Mouse (Mus musculus) lung, postnatal 10 days (tissue): ENCODE results near the gene Ttc9c.
"Not testable (repeated sequence)": the region's sequence is repeated elsewhere in the genome, so short reads cannot be mapped to it uniquely, and the experiment has no call there.

Source experiments
- DNase-seq: peaks from one replicate; pipeline ENCODE4 v3.0.0; 2021

Gene Ttc9c

DNA sequence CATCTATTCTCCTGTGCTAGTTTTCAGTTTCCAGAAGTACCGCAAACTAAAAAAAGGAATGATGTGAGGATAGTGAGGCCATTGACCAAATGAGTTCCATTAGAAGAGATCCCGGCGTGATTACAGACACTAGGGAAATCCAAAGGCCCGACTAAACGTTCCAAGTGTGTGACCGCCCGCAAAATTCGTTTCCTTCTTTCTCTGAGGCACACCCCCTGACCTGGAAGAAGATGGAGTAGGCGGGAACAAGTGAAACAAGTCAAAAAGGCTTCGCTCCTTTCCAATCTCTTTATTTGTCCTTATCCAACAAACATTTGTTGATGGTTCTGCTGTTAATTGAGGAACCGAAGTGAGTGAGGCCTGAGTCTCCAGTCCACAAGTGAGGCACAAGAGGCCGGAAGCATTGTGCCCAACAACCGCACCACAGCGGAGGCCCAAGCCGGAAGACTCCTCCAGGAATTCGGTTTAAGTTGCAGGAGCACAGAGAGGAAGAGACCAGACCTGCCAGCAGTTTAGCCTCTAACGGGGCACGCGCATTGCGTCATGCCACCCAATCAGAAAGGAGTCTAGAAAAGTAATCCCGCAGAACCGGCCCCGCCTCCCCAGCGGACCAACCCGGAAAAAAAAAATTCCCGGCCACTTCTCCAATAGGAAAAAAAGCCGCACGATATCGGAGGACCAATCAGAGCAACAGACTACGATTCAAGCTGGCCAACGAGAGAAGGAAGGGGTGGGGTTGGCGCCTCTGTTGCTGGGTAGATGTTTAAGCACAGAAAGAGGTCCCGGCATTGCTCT, at the start of gene Ttc9c:
TSS of gene Ttc9c (minus strand) at position 533 of the 795 bp plus-strand sequence.
- DNase-seq = peak; percentile 99

DNA sequence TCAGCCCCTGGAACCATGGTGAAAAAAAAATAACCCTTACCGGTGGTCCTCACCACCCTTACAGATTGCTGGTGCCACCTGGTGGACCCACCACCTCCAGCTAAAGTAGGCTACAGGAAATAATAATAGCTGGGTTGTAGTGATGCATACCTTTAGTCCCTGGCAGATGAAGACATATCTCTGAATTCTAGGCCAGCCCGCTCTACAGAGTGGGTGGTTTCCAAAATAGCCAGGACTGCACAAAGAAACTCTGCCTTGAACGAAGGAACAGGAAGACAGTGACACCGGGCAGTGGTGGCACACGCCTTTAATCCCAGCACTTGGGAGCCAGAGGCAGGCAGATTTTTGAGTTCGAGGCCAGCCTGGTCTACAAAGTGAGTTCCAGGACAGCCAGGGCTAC, 45.1 kb upstream of the Ttc9c start:
- DNase-seq = no peak

DNA sequence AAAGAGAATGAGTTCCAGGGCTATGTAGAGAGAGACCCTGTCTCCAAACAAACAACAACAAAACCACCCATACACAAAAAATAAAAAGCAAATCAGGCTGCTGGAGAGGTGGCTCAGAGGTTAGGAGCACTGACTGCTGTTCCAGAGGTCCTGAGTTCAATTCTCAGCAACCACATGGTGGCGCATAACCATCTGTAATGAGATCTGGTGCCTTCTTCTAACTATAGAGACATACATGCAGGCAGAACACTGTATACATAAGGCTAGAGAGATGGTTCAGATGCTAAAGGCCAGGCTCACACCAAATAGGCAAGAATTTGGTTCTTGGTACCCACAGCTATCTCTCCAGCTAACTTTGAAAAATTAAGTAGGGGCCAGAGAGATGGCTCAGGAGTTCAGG, 39.9 kb upstream of the Ttc9c start:
- peak; percentile 35 for DNase-seq

DNA sequence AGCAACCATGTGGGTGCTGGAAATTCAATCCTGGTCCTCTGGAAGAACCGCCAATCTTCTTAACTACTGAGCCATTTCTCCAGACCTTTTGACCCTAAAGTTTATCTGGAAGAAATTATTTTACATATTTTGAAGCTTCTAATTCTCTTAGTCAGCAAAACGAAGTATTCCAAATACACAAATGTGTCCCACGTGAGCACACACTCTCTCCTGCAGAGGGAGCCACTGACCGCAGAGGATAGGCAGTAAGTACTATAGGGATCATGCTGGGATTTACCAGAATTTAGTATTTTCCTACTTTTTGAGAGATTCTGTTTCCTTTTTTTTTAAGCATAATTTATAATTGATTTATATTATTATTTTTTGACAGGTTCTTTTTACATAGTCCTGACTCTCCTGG, 38.6 kb upstream of the Ttc9c start:
- DNase-seq = peak; percentile 81

DNA sequence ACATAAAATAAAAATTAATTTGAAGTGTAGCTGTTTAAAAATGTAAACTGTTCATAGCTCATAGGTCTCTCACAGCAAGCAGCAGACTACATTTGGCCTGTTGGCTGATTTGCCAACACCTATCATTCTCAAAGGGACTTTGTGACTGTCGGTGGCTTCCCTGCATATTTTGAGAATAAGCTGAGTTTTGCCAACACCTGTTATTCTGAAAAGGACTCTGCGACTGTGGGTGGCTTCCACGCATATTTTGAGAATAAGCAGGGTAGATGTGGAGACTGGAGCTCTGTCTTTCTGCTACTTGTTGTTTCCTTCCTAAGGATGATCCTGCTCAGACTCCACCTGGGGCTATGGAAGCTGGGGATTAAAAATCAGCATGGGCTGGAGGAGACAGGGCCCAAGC, 34.0 kb upstream of the Ttc9c start:
- no peak for DNase-seq

DNA sequence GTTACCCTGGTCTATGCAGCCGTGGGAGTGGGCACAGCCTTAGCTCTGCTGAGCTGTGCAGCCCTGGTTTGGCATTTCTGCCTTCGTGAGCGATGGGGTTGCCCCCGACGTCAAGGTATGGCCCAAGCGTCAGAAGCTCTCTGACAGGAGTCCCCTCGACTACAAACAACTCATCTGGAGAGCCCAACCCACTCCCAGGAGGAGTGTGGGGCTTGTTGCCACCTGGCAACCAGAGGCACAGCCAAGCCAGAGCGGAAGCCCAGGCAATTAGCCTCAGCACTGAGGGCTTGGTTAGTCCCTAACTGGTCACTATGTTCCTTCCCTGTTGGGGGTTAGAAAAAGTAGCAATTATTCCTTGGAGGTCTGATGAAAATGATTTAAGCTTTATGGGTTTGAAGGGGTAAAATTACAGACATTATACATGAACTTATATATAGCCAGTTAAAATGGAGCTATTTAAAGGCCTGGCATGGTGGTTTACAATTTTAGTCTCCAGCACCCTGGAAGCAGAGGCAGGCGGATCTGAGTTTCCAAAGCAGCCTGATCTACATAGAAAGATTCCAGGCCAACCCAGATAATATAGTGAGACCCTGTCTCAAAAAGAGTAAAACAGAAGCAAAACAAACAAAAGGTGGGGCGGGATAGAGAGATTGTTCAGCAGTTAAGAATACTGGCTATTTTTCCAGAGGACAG, 33.2 kb upstream of the Ttc9c start:
- no peak for DNase-seq

DNA sequence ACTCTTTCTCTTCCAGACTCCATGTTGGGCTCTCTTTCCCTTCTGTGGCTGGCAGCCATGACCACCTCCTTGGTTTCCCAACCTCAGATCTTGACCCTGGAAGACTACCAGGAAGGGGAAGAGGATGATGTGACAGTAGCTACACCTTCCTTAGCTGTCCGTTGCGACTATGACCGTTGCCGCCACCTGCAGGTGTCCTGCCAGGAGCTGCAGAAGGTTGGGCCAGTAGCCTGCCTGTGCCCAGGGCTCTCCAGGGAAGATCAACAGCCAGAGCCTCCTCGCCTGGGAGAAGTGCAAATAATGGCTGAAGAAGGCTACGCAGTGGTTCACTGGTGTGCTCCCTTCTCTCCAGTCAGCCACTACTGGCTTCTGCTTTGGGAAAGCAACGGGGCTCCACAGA, 32.5 kb upstream of the Ttc9c start:
- peak; percentile 20 for DNase-seq

DNA sequence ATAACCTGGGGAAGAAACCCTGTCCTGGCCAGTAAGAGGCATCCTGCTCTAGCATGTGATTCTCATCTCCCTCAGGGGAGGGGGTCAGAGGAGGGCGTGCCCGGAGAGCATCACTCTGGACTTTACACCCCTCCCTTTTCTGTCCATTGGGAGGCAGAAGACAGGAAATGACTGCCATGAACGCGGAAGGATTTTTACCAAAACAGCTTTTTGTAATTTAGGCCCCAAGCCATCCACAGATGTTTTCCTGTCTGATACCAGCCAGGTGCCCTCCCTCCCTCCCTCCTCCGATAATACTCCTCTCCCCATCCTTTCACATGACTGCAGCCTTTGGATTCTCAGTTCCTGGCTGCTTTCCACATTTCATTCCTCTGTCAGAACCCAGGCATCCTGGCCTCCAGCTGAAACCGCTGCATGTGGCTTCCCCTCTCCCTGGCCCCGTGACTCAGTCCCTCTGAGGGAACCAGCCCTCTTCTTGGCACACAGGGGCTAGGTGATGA, 31.3 kb upstream of the Ttc9c start, which contains the start of gene Lrrn4cl:
TSS of gene Lrrn4cl (plus strand) at position 367 of the 500 bp plus-strand sequence.
- peak; percentile 69 for DNase-seq

DNA sequence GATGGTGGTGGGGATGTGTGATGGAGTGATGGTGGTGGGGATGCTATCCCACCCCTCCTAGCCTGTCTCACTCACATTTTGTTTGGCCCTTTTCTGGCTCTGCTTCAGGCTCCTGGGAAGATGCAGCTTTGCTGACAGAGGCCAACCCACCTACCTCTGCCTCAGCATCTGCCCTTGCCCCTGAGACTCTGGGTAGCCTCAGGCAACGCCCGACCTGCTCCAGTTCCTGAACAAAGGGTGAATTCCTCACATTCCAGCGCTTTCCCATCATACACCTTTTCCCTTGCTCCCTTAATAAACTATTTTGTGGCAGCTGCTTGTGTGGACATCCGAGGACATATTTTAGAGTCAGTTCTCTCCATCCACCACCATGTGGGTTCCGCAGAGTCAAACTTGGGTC, 29.2 kb upstream of the Ttc9c start:
- DNase-seq = no peak

DNA sequence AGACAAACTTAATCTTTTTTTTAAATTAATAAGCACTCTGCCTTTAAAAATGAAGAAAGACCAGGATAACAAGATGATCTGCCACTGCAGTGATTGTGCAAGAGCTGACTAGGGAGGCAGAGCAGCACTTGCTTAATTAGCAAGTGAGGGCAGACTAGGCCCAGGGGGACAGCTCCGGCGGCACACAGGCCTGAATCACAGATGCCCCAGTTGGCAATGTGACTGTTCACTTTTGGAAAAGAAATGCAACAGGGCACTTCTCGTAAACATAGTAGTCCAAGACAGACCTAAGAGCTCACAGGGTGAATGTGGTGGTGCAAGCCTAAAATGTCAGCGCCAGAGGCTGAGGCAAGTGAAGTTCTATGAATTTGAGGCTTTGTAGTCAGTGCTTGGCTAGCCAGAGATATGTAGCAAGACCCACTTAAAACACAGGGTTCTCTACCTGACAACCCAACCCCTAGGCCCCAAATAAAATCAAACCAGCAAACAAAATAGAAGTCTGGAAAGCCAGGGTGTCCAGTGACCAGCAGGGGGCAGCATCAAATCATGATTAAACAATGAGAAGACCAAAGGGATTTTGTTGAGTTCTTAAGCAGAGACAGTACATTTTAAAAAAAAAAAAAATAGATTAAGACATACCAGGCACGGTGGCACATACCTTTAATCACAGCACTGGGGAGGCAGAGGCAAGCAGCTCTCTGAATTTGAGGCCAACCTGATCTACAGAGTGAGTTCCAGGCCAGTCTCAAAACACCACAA, 25.4 kb upstream of the Ttc9c start:
- DNase-seq = peak; percentile 90

DNA sequence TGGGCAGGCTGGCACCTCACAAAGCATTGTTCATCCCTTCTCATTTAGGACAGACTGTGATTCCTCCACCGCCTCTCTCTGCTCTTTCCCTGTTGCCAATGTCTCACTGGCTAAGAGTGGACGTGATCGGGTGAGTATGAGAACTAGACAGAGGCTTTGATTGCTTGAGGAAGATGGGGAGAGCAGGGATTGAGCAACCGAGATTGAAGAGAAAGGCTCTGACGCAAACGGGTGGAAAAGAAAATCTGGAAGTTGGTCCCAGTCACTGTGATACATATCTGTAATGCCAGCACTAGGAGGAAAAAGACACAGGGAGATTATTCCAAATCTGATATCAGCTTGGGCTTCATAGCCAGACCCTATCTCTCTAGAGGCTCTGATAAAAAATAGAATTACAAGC, 23.8 kb upstream of the Ttc9c start:
- peak; percentile 19 for DNase-seq

DNA sequence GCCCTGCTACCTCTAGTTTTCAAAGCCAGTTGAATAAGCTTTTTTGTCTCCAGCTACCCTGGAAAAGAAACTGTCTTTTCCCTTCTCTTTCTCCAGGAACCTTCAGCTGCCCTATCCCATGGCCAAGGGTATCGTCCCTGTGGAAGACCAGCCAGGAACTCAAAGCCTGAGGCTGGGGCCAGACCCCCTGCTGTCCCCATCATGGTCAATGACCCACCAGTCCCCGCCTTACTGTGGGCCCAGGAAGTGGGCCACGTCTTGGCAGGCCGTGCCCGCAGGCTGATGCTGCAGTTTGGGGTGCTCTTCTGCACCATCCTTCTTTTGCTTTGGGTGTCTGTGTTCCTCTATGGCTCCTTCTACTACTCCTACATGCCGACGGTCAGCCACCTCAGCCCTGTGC, 21.9 kb upstream of the Ttc9c start:
- DNase-seq = no peak

DNA sequence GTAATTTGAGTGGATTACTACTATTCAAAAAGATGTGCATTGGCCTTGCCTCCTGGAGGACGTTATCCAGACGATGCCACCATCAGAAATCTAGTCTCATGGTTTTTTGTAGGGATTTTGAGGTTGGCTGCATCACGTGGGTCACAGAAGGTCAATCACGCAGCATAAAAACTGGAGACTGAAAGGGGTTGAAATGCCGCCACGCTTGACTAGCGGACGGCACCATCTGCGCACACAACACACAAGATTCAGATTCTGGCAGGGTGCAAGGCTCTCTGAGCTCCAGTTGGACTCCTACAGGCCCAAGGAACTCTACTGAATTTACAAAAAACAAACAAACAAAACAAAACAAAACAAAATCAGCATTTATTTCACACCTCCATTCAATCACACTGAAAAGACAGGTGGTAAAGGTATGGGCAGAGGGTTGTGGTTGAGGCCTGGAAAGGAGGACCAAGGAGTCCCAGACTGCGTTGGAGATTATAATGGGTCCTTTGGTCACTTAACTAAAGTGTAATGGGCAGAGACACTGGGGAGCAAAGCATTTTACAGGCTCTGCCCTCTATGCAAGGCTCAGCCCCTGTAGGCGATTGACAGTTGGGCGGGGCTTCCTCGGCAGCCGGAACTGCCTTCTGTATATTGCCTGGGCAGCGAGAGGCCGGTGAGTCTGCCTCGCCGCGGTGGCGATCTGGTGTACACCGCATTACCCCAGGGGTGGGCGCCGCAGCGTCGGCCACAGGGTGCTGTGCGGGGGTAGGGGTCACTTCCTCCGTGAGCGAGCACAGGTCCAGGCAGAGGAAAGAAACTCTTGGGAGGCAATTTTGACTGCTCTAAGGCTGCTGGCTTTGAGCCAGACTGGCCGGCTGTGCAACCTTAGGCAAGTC, 21.0 kb upstream of the Ttc9c start:
- DNase-seq = peak; percentile 89

DNA sequence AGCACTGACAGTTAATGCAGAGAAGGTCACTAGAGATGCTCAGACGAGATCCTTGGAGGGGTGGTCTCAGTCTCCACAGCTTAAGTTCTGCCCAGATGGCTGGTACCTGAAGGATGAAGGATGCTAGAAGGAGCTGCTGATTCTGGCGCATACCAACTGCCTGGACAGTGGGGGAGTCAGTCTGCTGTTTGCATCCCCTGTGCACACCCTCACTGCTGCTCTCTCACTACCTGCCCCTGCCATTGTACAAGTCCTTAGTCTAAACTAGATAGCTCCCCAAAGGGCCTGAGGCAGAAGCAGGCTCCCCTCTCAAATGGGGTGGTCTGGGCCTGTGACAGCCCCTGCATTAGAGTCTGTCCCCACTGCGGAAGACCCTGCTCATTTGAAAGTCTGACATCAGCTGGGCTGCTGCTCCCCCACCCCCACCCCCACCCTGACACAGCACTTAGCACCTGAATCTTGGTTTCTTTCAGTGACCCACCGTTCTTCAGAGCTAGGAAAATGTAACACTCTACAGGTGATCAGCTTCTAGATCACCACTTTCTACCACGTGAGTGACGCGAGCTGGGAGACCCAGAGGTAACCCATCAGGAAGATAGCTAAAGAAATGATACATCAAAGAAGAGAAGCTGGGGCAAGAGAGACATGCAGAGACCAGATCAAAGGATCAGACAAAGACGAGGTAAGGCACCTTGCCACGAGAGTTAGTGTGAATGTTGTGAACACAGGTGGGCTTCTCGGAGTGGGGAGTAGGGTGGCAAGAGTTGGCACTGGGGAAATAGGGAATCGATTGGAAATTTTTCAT, 20.2 kb upstream of the Ttc9c start, which contains the start of gene Gng3:
TSS of gene Gng3 (minus strand) at position 92 of the 805 bp plus-strand sequence.
- DNase-seq = no peak

DNA sequence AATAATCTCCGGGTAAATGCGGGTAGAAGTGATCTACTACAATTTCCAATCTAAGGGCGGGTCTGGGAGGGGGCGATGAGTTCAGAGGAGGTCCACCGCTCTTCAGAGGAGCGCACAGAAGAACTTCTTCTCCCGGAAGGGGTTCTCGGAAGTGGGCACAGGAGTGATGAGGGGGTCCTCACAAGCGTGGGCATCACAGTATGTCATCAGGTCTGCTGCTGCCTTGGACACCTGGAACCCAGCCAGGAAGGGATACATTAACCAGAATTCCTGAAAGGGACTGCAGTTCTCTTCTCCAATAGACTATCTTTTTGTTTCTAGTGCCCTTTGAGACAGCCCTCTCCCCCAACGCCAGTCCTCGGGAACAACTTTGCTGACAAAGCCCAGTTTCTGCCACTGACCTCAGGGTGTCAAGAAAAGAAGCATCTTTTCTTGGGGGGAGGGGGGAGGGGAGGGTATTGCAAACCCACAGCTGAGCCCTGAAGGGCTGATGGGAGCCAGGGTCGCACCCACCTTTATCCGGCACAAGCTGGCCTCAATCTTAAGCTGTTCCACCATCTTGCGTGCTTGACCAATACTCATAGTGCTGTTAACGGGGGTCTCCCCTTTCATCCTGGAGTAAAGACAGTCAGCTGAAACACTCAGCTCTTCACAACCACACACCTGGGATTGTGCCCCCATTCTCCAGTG, 19.1 kb upstream of the Ttc9c start:
- DNase-seq = peak; percentile 56

DNA sequence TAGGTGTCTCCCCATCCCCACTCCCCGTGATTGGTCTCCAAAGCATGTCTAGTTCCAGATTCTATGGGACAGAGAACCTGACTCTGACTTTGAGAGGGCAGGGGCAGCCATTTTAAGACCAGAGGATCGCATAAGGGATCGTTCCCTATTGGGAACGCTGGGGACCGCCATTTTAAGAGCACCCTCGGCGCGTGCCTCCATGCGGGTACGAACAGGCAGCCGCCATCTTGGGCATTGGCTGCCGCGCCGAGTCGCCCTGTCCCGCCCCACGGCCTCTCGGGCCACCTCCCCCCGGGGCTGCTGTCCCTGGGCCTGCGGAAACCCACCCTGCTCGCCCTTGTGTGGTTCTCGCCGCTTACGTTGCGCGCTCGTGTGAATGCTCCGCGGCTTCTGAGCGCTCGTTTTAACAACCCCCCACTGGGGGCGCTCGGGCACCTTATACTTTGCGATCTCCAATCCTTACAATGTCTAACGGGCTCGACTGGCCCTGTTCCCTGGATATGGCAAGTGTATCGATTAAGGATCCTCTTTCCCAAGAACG, 18.2 kb upstream of the Ttc9c start, which contains the start of gene Bscl2:
TSS of gene Bscl2 (plus strand) at position 217 of the 541 bp plus-strand sequence.
- DNase-seq = peak; percentile 88

DNA sequence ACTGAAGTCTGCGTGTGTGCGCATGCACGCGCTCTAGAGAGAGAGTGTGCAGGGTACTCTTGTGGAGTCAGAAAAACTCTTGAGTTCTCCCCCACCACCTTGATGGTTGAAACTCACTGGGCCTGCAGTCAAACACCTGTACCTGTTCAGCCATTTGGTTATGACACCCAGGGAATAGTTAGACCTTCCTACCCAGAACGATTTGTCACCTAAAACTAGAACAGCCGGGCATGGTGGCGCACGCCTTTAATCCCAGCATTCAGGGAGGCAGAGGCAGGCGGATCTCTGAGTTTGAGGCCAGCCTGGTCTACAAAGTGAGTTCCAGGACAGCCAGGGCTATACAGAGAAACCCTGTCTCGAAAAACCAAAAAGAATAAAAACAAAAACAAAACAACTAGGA, 17.2 kb upstream of the Ttc9c start:
- not testable (repeated sequence) for DNase-seq

DNA sequence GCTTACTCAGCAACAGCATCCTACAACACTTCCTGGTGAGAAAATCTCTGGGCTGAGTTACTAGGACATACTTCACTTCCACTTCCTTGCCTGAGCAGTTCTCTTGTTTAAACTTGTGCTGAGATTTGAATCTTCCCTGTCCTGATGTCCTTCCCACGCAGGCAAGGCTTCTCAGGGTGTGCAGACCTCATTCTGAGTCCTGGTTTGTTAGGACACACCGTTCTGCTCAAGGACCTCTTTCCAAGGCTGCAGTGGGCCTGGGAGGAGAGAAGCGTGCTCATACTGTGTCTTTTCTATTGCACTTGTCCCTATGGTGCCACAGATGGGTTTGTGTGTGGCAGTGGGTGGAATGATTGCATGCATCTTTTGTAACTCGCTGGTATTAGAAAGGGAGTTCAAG, 13.8 kb upstream of the Ttc9c start:
- DNase-seq = no peak

DNA sequence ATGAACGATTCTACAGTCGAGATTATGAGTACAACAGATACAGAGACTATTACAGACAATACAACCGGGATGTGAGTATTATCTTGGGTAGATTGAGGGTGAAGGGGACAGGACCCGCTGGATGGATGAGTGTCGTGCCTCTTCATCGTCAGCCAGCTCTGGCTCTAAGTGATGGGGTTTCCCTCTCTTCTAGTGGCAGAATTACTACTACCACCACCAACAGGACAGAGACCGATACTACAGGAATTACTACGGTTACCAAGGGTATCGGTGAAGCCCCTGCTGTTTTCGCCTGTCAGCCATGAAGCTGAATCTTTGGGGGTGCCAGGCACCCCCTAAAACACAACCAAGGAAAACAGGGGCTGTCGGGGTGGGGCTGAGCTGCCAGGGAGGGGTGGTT, 12.1 kb upstream of the Ttc9c start:
- DNase-seq = no peak

DNA sequence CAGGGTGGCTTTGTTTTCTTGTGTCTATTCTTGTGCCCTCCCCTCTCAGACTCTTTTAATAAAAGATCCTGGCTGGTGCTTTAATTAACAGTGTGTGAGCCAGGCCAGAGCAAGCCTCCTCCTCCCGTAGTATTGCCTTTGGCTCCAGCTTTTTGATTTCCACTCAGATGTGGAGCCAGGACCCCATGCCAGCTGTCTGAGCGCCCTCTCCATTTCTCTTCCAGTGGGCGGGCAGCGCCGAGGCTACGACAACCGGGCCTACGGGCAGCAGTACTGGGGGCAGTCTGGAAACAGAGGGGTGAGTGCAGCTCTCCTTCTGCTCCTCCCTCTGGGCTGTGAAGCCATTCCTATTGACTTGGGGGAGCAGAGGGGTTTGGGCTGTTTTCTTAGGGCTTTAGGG, 11.5 kb upstream of the Ttc9c start:
- no peak for DNase-seq
